Mouse (Mus musculus) embryonic fibroblast, embryonic 13.5 days (primary cell): ENCODE results near the gene BC067074.

ENCODE experiments used
- CTCF ChIP-seq: IDR thresholded peaks from 2 replicates; pipeline ENCODE4 v1.5.1; 2011; ENCODE audit warnings: mild to moderate bottlenecking, control low read depth, low read length, moderate library complexity, borderline replicate concordance; ENCODE audit not compliant: insufficient read depth
- POLR2A ChIP-seq: IDR thresholded peaks from 2 replicates; pipeline ENCODE4 v1.6.1; 2011; ENCODE audit warnings: low read depth, mild to moderate bottlenecking, control low read depth, low read length, moderate library complexity

DNA sequence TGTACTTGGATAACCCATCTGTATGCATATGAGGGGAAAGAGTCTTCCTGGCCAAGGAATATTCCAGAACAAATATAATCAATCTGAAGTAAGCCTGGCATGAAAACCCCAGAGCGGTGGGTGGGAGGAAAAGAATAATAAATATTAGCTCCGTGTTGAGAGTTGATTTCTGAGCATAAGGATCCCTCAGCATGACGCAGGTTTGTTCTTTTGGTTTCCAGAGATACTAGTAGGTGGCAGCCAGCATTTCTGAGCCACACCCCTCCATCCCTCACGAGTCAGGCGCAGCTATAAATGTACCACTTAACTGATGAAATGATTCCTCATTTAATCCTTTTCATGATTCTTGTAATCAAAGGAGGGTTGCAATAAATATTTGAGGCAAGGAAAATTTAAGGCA lies 41.0 kb downstream of the BC067074 start:
- no peak for TF ChIP-seq CTCF
- TF ChIP-seq POLR2A, result no peak
